Mouse (Mus musculus) liver, embryonic 13.5 days (tissue): Measurements from ENCODE around the gene Ank. TPM values are rescaled to one million over a fixed set of nuclear protein-coding genes. Genes with fewer than 3 reads are reported as not detected.

ENCODE experiments used
- ATAC-seq: fragments of 200-750 bp; cut with Nextera tagmentation; 2 replicates; pipeline ENCODE4 v1.8.0; 2017; ENCODE audit warnings: low read depth, mild to moderate bottlenecking, moderate number of reproducible peaks, moderate library complexity
- DNase-seq: peaks from one replicate; pipeline ENCODE4 v3.0.0; 2022
- H3K27ac ChIP-seq: fragments of 300-500 bp; sonication (generic); 2 replicates; pipeline ENCODE4 v1.5.1; 2015; ENCODE audit warnings: moderate library complexity, mild to moderate bottlenecking, inconsistent platforms
- H3K27me3 ChIP-seq: fragments of 300-500 bp; sonication (generic); 2 replicates; pipeline ENCODE4 v1.6.1; 2015; ENCODE audit warnings: mild to moderate bottlenecking, inconsistent platforms
- H3K36me3 ChIP-seq: fragments of 300-500 bp; sonication (generic); 2 replicates; pipeline ENCODE4 v1.6.1; 2015; ENCODE audit warnings: mild to moderate bottlenecking, inconsistent platforms
- H3K4me1 ChIP-seq: fragments of 300-500 bp; sonication (generic); replicated peaks from 2 replicates; pipeline ENCODE4 v1.6.1; 2015; ENCODE audit warnings: inconsistent platforms
- H3K4me2 ChIP-seq: fragments of 300-500 bp; sonication (generic); 2 replicates; pipeline ENCODE4 v1.6.1; 2015; ENCODE audit warnings: inconsistent platforms, mild to moderate bottlenecking, moderate library complexity
- H3K4me3 ChIP-seq: fragments of 300-500 bp; sonication (generic); replicated peaks from 2 replicates; pipeline ENCODE4 v1.5.1; 2015; ENCODE audit warnings: mild to moderate bottlenecking, inconsistent platforms
- H3K9ac ChIP-seq: fragments of 300-500 bp; sonication (generic); 2 replicates; pipeline ENCODE4 v1.6.1; 2015; ENCODE audit warnings: mild to moderate bottlenecking, inconsistent platforms
- H3K9me3 ChIP-seq: fragments of 300-500 bp; sonication (generic); replicated peaks from 2 replicates; pipeline ENCODE4 v1.6.1; 2016; ENCODE audit warnings: inconsistent platforms
- WGBS: fragments of 180-500 bp; shearing (Covaris S2); methylation state at CpG from one replicate; pipeline ENCODE4 v1.1.7; 2015; ENCODE audit not compliant: insufficient replicate concordance; 5-methylcytosine and 5-hydroxymethylcytosine counted together
- microRNA-seq: library from miRNA; unstranded; fragments of <30 nt; microRNA quantifications from one replicate; pipeline ENCODE4, GENCODE M21; 2016
- polyA plus RNA-seq: library from polyadenylated mRNA; unstranded; fragments of >200 nt; fragmentation: Nextera tagmentation; extraction: Ambion mirVana; gene quantifications from 2 replicates; pipeline ENCODE4 v1.2.1, GENCODE M21; 2015

Gene Ank
- polyA plus RNA-seq, 1 experiment from 2014 or later: 11.1 TPM

- H3K4me1 ChIP-seq: peaks cover 66% of the 10 kb centered on the region
- DNase-seq (no peak), ATAC-seq (no peak)
- H3K9ac ChIP-seq: peak overlapping the region; percentile 94
- peak overlapping the region; percentile 93 for H3K4me2 ChIP-seq
- H3K9me3 ChIP-seq: no peaks in the 10 kb centered on the region
- H3K36me3 ChIP-seq: peaks cover 20% of the 10 kb centered on the region
- H3K27ac ChIP-seq: no peak overlapping the region
- no peaks in the 10 kb centered on the region for H3K27me3 ChIP-seq
- 70% methylated on average over 4 of the region's 4 CpGs for WGBS
- peak overlapping the region; percentile 94 for H3K4me3 ChIP-seq
Observed at GRCm38 (mm10) chr15:27629046-27629445, 162.6 kb downstream of the Ank start.

DNA sequence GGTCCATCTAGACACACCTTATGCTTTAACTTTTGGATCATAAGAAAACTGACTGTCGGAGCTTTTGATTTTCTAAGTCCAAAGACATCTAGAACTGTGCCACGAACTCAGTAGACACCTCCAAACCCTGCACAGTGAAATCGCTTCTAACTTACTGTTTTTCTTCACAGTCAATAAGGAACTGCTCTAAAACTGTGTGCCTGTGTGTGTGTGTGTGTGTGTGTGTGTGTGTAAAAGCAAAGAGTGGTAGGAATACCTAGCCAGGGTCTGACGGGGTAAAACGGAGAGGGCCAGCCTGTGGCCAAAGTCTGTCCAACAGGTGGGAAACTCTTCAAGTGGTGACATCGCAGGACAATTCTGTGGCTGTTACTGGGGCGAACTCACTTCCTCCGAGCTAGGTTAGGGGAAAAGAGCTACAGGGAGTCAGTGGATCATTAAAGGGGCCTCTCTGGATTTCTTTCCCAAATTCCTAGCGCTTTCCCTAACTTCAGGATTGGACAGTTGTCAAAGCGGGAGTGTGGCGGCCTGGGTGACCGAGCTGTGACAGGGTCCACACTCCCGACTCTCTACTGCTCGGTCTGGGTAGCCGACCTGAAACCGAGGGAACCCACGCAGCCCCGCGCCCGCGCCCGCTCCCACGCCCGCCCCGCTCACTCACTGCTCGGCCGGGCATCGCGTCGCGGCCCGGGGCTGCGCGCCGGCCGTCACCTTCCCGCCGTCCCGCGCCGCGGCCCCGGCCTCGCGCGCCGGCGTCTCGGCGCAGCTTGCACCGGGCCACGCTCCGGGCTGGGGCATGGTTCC, 163.5 kb downstream of the Ank start:
- peak; percentile 21 for DNase-seq
- peaks cover 14% of the 10 kb centered on the region for H3K36me3 ChIP-seq
- H3K4me1 ChIP-seq: peaks cover 57% of the 10 kb centered on the region
- H3K27me3 ChIP-seq: no peaks in the 10 kb centered on the region
- no peaks in the 10 kb centered on the region for H3K9me3 ChIP-seq
- 1% methylated on average over 53 of the region's 53 CpGs for WGBS
- H3K27ac ChIP-seq: peak overlapping the region; percentile 72
- H3K4me3 ChIP-seq: peak overlapping the region; percentile 94
- peak overlapping the region; percentile 94 for H3K9ac ChIP-seq
- ATAC-seq: peak; percentile 69
- H3K4me2 ChIP-seq: peak overlapping the region; percentile 93

DNA sequence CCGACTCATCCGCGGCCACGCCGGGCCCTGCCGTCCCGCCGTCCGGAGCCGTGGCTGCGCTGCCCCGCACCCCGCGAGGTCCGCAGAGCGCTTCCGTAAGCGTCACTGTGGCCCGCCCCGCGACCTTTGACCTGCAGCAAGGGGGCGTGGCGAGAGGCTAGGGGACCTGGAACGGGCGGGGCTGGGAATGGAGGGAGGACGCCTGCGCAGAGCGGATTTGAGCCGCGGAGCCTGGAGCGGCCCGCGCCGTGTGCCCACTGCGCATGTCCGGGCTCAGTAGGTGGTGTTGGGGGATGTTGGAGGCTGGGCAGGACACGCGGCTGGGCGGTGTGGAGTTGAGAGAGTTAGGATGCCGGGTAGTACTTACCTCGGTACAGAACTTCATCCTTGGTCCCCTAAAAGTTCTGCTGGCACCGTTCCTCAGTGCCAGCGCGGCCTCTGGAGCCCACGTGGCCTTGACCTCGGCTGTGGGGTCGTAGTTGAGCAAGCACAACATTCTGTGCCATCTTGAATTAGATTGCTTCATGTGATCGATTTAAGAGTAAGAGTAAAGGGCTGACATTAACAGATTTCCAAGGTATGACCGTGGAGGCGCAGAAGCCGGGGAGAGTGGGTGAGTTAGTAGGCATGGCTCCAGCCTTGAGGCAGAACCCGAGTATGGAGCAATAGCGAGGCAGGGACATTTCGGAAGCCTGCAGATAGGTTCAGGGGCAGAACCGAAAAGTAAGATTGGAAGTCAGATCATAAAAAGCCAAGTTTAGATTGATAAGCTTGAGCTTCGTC, 164.3 kb downstream of the Ank start, which contains the start of gene Otulin:
Gene Otulin, minus strand, starts transcription at position 93 of the 783 bp plus-strand sequence.
- peak within 1 kb of the TSS; percentile 94 for H3K4me3 ChIP-seq
- peak; percentile 97 for DNase-seq
- H3K36me3 ChIP-seq: peaks cover 10% of the 10 kb centered on the region
- peak within 1 kb of the TSS; percentile 93 for H3K4me2 ChIP-seq
- no peaks in the 10 kb centered on the region for H3K9me3 ChIP-seq
- H3K27ac ChIP-seq: peak within 1 kb of the TSS; percentile 72
- H3K27me3 ChIP-seq: no peaks in the 10 kb centered on the region
- peak; percentile 98 for ATAC-seq
- peaks cover 49% of the 10 kb centered on the region for H3K4me1 ChIP-seq
- H3K9ac ChIP-seq: peak within 1 kb of the TSS; percentile 94
- WGBS: 5% methylated on average over 56 of the region's 56 CpGs

DNA sequence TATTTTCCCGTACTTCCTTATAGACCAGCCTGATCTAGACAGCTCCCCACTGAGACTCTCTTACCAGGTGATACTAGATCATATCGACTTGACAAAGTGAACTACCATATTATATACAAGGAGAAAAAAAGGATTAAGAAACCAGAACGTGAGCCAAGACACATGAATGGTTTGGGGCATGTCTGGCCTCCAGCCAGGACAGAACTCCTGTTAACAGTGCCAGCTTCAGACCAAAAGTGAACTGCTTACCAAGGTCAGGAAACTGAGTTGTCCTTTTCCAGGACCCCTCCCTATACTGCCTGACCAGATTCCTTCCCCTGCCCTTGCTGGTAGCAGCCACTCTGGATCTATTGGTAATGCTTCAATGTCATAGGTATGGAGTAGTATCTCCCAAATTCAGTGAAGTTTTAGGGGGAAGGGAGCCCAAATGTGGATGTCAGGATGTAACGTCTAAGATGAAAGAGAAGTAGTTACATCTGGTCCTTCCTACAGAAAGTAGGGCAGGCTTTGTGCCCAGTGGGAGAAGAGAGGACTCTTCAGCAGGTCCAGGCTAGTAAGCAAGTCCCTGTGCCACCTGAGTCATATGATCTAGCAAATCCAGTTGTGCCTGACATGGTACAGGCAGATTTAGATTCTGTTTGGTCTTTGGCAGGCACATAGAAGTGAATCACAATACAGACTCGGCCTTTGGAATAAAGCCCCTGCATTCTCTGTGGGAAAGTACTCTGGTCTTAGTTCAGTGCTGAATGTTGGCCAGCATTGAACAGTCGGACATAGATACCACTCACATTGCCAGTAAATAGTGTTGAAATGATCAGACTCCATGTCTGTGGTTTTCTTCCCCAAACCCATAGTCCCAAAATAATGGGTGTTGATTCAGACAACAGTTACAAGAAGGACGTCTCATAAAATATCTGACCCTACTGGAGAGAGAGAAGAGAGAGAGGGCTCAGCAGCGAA, 167.7 kb downstream of the Ank start:
- Histone ChIP-seq H3K4me2 (no peak overlapping the region), H3K9me3 (no peaks in the 10 kb centered on the region), H3K27ac (no peak overlapping the region), H3K9ac (no peak overlapping the region), H3K4me3 (no peak overlapping the region), H3K27me3 (no peaks in the 10 kb centered on the region), H3K36me3 (no peaks in the 10 kb centered on the region), H3K4me1 (peaks cover 15% of the 10 kb centered on the region)
- DNase-seq: no peak
- WGBS: 67% methylated on average over 8 of the region's 8 CpGs
- ATAC-seq: no peak

- H3K9me3 ChIP-seq: no peaks in the 10 kb centered on the region
- no peak overlapping the region for H3K27ac ChIP-seq
- no peaks in the 10 kb centered on the region for H3K36me3 ChIP-seq
- DNase-seq: no peak
- ATAC-seq: no peak
- 35% methylated on average over 12 of the region's 12 CpGs for WGBS
- H3K9ac ChIP-seq: no peak overlapping the region
- no peaks in the 10 kb centered on the region for H3K27me3 ChIP-seq
- H3K4me3 ChIP-seq: no peak overlapping the region
- H3K4me2 ChIP-seq: no peak overlapping the region
- H3K4me1 ChIP-seq: no peaks in the 10 kb centered on the region
Observed at GRCm38 (mm10) chr15:27641171-27641570, 174.7 kb downstream of the Ank start.

DNA sequence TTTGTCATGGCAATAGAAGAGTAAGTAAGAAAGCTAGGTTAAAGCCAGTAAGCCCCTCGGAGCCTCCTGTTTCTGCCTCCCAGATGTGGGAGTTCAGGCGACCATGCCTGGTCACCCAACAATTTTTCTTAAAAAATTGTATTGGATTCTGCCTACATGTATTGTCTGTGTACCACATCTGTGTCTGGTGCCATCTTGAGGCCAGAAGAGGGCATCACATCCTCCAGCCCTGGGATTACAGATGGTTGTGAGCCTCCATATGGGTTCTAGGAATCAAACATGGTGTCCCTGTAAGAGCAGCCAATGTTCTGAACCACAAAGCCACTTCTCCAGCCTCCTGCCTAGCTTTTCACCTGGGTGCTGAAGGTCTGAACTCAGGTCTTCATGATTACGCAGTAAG, 176.4 kb downstream of the Ank start:
- H3K4me1 ChIP-seq: no peaks in the 10 kb centered on the region
- no peaks in the 10 kb centered on the region for H3K36me3 ChIP-seq
- no peak overlapping the region for H3K27ac ChIP-seq
- no peaks in the 10 kb centered on the region for H3K27me3 ChIP-seq
- H3K9me3 ChIP-seq: no peaks in the 10 kb centered on the region
- no peak overlapping the region for H3K4me3 ChIP-seq
- H3K4me2 ChIP-seq: no peak overlapping the region
- DNase-seq: no peak
- no peak for ATAC-seq
- WGBS: 61% methylated on average over 3 of the region's 3 CpGs
- H3K9ac ChIP-seq: no peak overlapping the region

Small RNA genes lying within 50 kb of the gene (microRNA-seq; reads per million reads assigned to microRNA genes)
- not detected for gene Mir7117

Other genes with a start within 250 kb of the Ank start
- 20.7 and 22.0 TPM in 2 replicates for gene Otulin, start 164.0 kb downstream of the Ank start, polyA plus RNA-seq
- gene Otulinl, start 214.9 kb downstream of the Ank start, polyA plus RNA-seq: 8.0 and 9.1 TPM in 2 replicates